Mouse (Mus musculus): ENCODE measurements around the gene Gstm2. TPM values are rescaled to one million over a fixed set of nuclear protein-coding genes. Genes with fewer than 3 reads are reported as not detected.
"Not testable (repeated sequence)": the region's sequence is repeated elsewhere in the genome, so short reads cannot be mapped to it uniquely, and the experiment has no call there.

The Gstm2 gene
- 7.9 and 8.4 TPM in 2 replicates for polyA plus RNA-seq (2014; fragmentation: Nextera tagmentation; extraction: Ambion mirVana)

DNA sequence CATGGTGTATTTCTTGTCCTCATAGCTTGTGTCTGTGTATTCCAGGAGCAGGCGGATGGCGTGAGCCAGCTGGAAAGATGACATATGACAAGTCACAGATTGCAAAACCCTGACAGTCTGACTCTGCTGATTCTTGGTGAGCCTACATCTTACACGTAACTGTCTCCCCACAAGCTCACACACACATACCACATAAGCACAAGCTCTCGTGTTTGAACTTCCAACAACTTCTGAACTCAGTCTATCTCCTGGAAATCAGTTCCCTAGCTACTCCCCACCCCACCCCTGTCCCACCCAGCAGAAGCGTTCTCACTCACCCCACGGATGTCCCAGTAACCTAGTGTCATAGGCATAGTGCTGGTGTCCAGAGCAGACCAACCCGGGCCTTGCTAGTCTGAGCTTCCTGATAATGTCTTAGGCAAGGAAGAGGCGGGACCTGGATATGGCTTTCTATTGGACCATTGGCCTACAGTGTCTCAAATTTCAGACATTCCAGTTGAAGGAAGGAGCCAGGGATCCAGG, at the start of gene Gstm2:
TSS of gene Gstm2 (minus strand) at position 413 of the 522 bp plus-strand sequence.
- H3K27ac ChIP-seq: no peak within 1 kb of the TSS
- H3K4me3 ChIP-seq (replicated peaks; ENCODE audit: low read length): no peak within 1 kb of the TSS
- no peaks in the 10 kb centered on the region for H3K36me3 ChIP-seq (replicated peaks; ENCODE audit: control insufficient read depth, insufficient read depth)
- no peaks in the 10 kb centered on the region for H3K9me3 ChIP-seq (ENCODE audit: control insufficient read depth, low read length)
- H3K9ac ChIP-seq: no peak within 1 kb of the TSS
- 69% methylated on average over 8 of the region's 8 CpGs for WGBS
- no peaks in the 10 kb centered on the region for H3K4me1 ChIP-seq (replicated peaks; ENCODE audit: control insufficient read depth, insufficient read depth, low read length)
- H3K27me3 ChIP-seq (ENCODE audit: control insufficient read depth, insufficient read depth, low read length): no peaks in the 10 kb centered on the region
- no peak for DNase-seq (ENCODE audit: low spot score)
- no peak for ATAC-seq (ENCODE audit: low FRiP score)
- no peak within 1 kb of the TSS for H3K4me2 ChIP-seq (replicated peaks)

DNA sequence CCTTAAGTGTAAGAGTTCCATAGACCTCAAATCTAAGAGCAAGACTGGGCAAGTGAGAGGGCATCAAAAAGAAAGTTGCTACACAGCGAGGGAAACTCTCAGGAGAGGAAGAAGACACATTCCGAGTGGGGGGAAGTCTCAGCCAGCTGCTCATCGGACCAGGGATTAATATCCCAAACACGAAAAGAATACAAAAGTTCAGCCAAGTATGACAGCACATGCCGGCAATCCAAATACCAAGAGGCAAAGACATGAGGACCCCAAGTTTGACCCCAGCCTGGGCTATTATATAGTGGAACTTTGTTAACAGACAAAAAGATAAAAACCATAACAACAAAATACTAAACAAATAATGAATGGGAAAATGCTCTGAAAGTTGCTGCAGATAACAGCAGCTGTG, 46.9 kb upstream of the Gstm2 start:
- no peaks in the 10 kb centered on the region for H3K36me3 ChIP-seq (replicated peaks; ENCODE audit: control insufficient read depth, insufficient read depth)
- H3K4me3 ChIP-seq (replicated peaks; ENCODE audit: low read length): no peak overlapping the region
- no peaks in the 10 kb centered on the region for H3K27me3 ChIP-seq (ENCODE audit: control insufficient read depth, insufficient read depth, low read length)
- H3K4me1 ChIP-seq (replicated peaks; ENCODE audit: control insufficient read depth, insufficient read depth, low read length): no peaks in the 10 kb centered on the region
- ATAC-seq (ENCODE audit: low FRiP score) (no peak), DNase-seq (ENCODE audit: low spot score) (no peak)
- H3K9ac ChIP-seq: no peak overlapping the region
- no peak overlapping the region for H3K4me2 ChIP-seq (replicated peaks)
- H3K9me3 ChIP-seq (ENCODE audit: control insufficient read depth, low read length): no peaks in the 10 kb centered on the region
- WGBS: 67% methylated on average over 5 of the region's 5 CpGs
- no peak overlapping the region for H3K27ac ChIP-seq

DNA sequence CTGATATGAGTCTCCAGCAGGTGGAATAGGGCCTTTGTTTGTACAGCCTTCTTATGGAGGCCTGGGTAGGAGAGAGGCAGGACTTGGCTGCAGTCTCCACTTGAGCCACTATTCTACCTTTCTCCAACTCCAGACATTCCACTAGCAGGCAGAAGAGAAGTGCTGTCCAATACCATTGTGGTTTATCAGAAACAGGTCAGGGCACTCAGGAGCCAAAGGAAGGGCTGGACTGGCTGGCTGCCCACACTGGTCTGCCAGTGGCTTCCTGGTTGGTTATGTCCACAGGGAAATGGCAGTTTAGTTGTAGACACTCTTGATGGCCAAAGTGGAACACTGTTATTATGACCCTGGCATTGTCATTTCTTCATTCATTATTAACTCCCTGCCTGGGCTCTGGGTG, 45.9 kb upstream of the Gstm2 start:
- no peaks in the 10 kb centered on the region for H3K36me3 ChIP-seq (replicated peaks; ENCODE audit: control insufficient read depth, insufficient read depth)
- no peak overlapping the region for H3K9ac ChIP-seq
- no peaks in the 10 kb centered on the region for H3K27me3 ChIP-seq (ENCODE audit: control insufficient read depth, insufficient read depth, low read length)
- H3K4me1 ChIP-seq (replicated peaks; ENCODE audit: control insufficient read depth, insufficient read depth, low read length): no peaks in the 10 kb centered on the region
- no peak for ATAC-seq (ENCODE audit: low FRiP score)
- H3K4me2 ChIP-seq (replicated peaks): no peak overlapping the region
- H3K27ac ChIP-seq: no peak overlapping the region
- H3K9me3 ChIP-seq (ENCODE audit: control insufficient read depth, low read length): no peaks in the 10 kb centered on the region
- no peak overlapping the region for H3K4me3 ChIP-seq (replicated peaks; ENCODE audit: low read length)
- no peak for DNase-seq (ENCODE audit: low spot score)

DNA sequence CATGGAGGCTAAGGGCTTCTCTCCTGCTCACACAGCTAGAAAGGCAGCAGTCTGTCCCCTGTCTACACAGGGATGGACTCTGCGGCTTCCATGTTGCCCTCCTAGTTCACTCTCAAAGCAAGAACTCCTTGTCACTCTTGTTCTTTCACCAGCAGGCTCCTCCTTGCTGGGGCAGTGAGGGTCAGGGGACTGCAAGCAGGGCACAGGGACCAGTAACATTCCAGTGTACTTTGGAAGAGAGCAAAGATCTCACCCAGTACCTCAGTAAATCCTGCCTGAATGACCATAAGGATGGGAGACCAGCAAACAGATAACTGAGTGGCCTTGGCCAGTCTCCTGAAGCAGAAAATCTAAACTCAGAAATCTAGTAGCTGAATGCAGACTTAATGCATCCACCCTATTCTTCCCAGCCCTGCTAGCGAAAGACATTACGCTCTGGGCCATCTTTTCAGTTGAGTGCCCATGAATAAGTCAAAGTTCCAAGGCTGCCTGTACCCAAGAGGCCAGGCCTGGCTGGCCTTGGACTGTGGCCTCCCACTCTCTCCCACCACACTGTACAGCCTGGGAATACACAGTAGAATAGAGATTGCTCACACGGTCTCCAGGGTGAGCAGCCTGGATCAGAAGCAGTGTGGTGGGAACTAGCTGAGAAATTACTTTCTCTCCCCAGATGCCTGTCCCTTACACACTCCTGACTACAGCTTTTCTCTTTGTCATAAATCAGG, 42.5 kb upstream of the Gstm2 start:
- H3K4me3 ChIP-seq (replicated peaks; ENCODE audit: low read length): no peak overlapping the region
- no peak overlapping the region for H3K27ac ChIP-seq
- ATAC-seq (ENCODE audit: low FRiP score) (no peak), DNase-seq (ENCODE audit: low spot score) (no peak)
- H3K4me2 ChIP-seq (replicated peaks): no peak overlapping the region
- no peaks in the 10 kb centered on the region for H3K36me3 ChIP-seq (replicated peaks; ENCODE audit: control insufficient read depth, insufficient read depth)
- no peaks in the 10 kb centered on the region for H3K4me1 ChIP-seq (replicated peaks; ENCODE audit: control insufficient read depth, insufficient read depth, low read length)
- H3K9me3 ChIP-seq (ENCODE audit: control insufficient read depth, low read length): no peaks in the 10 kb centered on the region
- no peak overlapping the region for H3K9ac ChIP-seq
- WGBS: 51% methylated on average over 4 of the region's 4 CpGs
- no peaks in the 10 kb centered on the region for H3K27me3 ChIP-seq (ENCODE audit: control insufficient read depth, insufficient read depth, low read length)

DNA sequence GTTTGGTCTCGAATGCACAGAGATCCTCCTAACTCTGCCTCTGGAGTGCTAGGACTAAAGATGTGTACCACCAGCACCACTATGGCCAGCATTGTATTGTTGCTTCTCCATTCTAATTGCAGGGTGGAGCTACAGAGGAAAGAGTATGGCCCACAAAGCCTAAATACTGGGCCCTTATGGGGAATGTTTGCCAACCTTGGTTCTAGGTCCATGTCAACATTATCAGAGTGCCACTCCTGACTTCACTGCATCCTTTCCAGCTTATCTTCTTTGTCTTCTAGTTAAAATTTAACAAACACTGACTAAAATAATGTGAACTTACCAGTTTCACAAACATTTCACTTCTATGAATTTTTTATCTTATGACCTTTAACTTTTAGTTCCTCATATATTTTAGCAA, 40.3 kb upstream of the Gstm2 start:
- WGBS: 80% methylated on average over 1 of the region's 1 CpGs
- H3K4me3 ChIP-seq (replicated peaks; ENCODE audit: low read length): no peak overlapping the region
- H3K36me3 ChIP-seq (replicated peaks; ENCODE audit: control insufficient read depth, insufficient read depth): no peaks in the 10 kb centered on the region
- H3K9me3 ChIP-seq (ENCODE audit: control insufficient read depth, low read length): no peaks in the 10 kb centered on the region
- H3K4me1 ChIP-seq (replicated peaks; ENCODE audit: control insufficient read depth, insufficient read depth, low read length): no peaks in the 10 kb centered on the region
- H3K9ac ChIP-seq: no peak overlapping the region
- H3K27ac ChIP-seq: no peak overlapping the region
- ATAC-seq (ENCODE audit: low FRiP score) (no peak), DNase-seq (ENCODE audit: low spot score) (no peak)
- H3K4me2 ChIP-seq (replicated peaks): no peak overlapping the region
- no peaks in the 10 kb centered on the region for H3K27me3 ChIP-seq (ENCODE audit: control insufficient read depth, insufficient read depth, low read length)

DNA sequence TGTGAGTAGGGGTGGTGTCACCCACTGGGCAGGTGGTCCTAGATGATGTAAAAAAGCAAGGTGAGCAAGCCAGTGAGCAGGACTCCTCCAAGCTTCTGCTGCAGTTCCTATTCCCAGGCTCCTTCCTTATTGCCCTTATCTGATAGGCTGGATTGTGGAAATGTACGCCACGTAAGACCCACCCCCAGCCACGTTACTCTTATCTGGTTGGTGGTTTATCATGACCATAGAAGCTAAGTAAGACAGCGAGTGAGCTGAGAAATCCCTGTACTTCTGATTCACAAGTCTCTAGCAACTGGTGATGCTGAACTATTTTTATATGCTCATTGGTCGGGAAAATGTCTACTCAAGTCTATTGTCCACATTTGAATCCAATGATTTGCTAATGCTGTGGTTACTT, 39.8 kb upstream of the Gstm2 start:
- Histone ChIP-seq H3K4me2 (replicated peaks) (no peak overlapping the region), H3K9ac (no peak overlapping the region), H3K4me1 (replicated peaks; ENCODE audit: control insufficient read depth, insufficient read depth, low read length) (no peaks in the 10 kb centered on the region), H3K36me3 (replicated peaks; ENCODE audit: control insufficient read depth, insufficient read depth) (no peaks in the 10 kb centered on the region), H3K4me3 (replicated peaks; ENCODE audit: low read length) (no peak overlapping the region), H3K27me3 (ENCODE audit: control insufficient read depth, insufficient read depth, low read length) (no peaks in the 10 kb centered on the region), H3K27ac (no peak overlapping the region), H3K9me3 (ENCODE audit: control insufficient read depth, low read length) (no peaks in the 10 kb centered on the region)
- DNase-seq (ENCODE audit: low spot score) (no peak), ATAC-seq (ENCODE audit: low FRiP score) (no peak)
- WGBS: 86% methylated on average over 5 of the region's 5 CpGs

DNA sequence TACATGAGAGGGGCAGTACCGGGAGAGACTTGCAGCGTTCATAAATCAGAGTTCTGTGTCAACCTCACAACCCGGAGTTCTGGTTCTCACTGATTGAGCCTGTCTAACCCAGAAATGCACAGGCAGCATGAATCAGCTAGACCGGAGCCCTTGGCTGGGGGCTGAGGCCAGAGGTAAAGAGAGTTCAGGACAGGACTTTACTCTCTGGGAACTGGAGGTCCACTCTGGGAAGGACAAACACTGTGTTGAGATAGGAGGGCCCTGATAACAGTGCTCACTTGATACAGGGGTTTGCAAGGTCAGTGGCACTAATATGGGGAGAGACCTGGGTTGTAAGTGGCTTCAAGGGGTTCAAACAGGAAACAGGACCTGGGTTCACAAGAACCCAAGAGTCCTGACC, 39.1 kb upstream of the Gstm2 start:
- ATAC-seq (ENCODE audit: low FRiP score): no peak
- no peak for DNase-seq (ENCODE audit: low spot score)
- 88% methylated on average over 4 of the region's 4 CpGs for WGBS

DNA sequence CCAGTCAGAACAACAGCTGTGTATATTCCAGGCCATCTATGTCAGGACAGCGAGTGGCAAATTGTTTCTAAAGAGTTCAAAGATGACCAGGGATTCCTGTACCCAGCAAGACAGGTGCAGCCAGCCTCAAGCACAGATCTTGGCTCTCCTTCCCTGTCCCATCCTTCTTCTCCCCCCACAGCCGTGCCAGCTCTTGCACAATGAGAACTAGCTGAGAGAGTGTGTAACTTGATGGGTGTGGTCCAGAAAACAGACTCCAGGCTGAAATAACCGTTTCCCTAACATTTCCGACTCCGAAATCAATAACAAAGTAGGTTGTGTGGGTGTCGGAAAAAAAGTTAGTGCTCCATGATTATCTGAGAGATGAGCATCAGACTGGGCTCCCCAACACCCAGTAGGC, 36.4 kb upstream of the Gstm2 start:
- H3K4me2 ChIP-seq (replicated peaks): no peak overlapping the region
- H3K4me3 ChIP-seq (replicated peaks; ENCODE audit: low read length): no peak overlapping the region
- H3K27me3 ChIP-seq (ENCODE audit: control insufficient read depth, insufficient read depth, low read length): no peaks in the 10 kb centered on the region
- no peaks in the 10 kb centered on the region; the same call in 1 of the 2 replicates for H3K4me1 ChIP-seq (replicated peaks; ENCODE audit: control insufficient read depth, insufficient read depth, low read length)
- DNase-seq (ENCODE audit: low spot score) (no peak), ATAC-seq (ENCODE audit: low FRiP score) (no peak)
- H3K27ac ChIP-seq: no peak overlapping the region
- H3K9ac ChIP-seq: no peak overlapping the region
- H3K36me3 ChIP-seq (replicated peaks; ENCODE audit: control insufficient read depth, insufficient read depth): no peaks in the 10 kb centered on the region
- no peaks in the 10 kb centered on the region for H3K9me3 ChIP-seq (ENCODE audit: control insufficient read depth, low read length)
- WGBS: 79% methylated on average over 6 of the region's 6 CpGs

More for the DNA sequence above, 39.1 kb upstream of the Gstm2 start:
- Histone ChIP-seq H3K4me2 (replicated peaks) (no peak overlapping the region), H3K9me3 (ENCODE audit: control insufficient read depth, low read length) (no peaks in the 10 kb centered on the region), H3K9ac (no peak overlapping the region), H3K36me3 (replicated peaks; ENCODE audit: control insufficient read depth, insufficient read depth) (no peaks in the 10 kb centered on the region), H3K27me3 (ENCODE audit: control insufficient read depth, insufficient read depth, low read length) (no peaks in the 10 kb centered on the region), H3K4me3 (replicated peaks; ENCODE audit: low read length) (no peak overlapping the region), H3K27ac (no peak overlapping the region), H3K4me1 (replicated peaks; ENCODE audit: control insufficient read depth, insufficient read depth, low read length) (no peaks in the 10 kb centered on the region)

DNA sequence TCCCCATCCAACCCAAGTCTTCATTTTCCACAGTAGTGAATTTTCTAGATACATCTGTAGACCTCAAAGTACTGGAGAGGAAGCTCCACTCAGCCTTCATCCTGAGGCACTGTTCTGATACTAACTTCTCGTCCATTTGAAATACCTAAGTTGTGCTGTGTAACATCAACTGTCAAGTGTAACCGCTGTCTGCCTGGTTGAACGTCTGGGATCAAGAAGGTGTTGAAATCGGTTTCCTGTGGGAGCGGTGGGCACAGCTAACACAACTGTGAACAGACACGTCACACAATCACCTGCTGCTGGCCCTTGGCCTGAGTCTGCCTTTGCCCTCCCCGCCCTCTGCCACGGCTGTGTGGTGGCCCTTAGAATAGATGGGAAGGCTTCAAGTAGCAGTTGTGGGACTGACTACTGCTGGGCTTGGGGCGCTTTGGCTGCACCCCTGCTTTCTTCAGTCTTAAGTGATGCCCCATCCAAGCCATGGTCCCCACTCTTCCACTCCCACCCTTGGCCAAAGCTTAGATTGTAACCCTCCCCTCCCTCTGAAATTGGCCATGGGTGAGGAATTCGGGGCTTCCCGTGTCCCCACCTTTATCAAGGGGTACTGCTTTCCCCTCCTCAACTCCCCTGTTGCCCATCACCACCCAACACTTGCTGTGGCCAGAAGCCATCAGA, 34.2 kb upstream of the Gstm2 start:
- H3K4me2 ChIP-seq (replicated peaks); ATAC-seq (ENCODE audit: low FRiP score); H3K4me3 ChIP-seq (replicated peaks; ENCODE audit: low read length); H3K9ac ChIP-seq; H3K27ac ChIP-seq; H3K27me3 ChIP-seq (ENCODE audit: control insufficient read depth, insufficient read depth, low read length); H3K4me1 ChIP-seq (replicated peaks; ENCODE audit: control insufficient read depth, insufficient read depth, low read length); H3K36me3 ChIP-seq (replicated peaks; ENCODE audit: control insufficient read depth, insufficient read depth); DNase-seq (ENCODE audit: low spot score); H3K9me3 ChIP-seq (ENCODE audit: control insufficient read depth, low read length): not testable (repeated sequence)
- 90% methylated on average over 11 of the region's 11 CpGs for WGBS

Data from hindbrain, embryonic 14.5 days (tissue).